Mouse (Mus musculus) heart, adult 2 months (tissue): Measurements from ENCODE around the gene Phf13. TPM values are rescaled to one million over a fixed set of nuclear protein-coding genes. Genes with fewer than 3 reads are reported as not detected.

ENCODE experiments used
- DNase-seq, 2 experiments: peaks; one replicate each; pipeline ENCODE4 v3.0.0; 2021
- H3K27ac ChIP-seq: fragments of 200-600 bp; 2 replicates; pipeline ENCODE4 v1.8.1; 2022
- H3K27me3 ChIP-seq: fragments of 200-500 bp; 2 replicates; pipeline ENCODE4 v1.6.1; 2012; ENCODE audit warnings: mild to moderate bottlenecking, low read length, inconsistent platforms, mixed read lengths; ENCODE audit not compliant: control insufficient read depth, insufficient read depth
- H3K36me3 ChIP-seq: fragments of 200-500 bp; 2 replicates; pipeline ENCODE4 v1.6.1; 2012; ENCODE audit warnings: low read length, inconsistent platforms; ENCODE audit not compliant: control insufficient read depth, insufficient read depth
- H3K4me1 ChIP-seq: fragments of 200-500 bp; 2 replicates; pipeline ENCODE4 v1.6.1; 2011; ENCODE audit warnings: low read length; ENCODE audit not compliant: control insufficient read depth, insufficient read depth
- H3K4me3 ChIP-seq: fragments of 200-600 bp; 2 replicates; pipeline ENCODE4 v1.8.1; 2022
- H3K79me2 ChIP-seq: fragments of 200-500 bp; replicated peaks from 2 replicates; pipeline ENCODE4 v1.6.1; 2012; ENCODE audit warnings: mild to moderate bottlenecking, inconsistent platforms, low read length, moderate library complexity, mixed read lengths; ENCODE audit not compliant: control insufficient read depth, insufficient read depth
- H3K9ac ChIP-seq: fragments of 200-500 bp; 2 replicates; pipeline ENCODE4 v1.6.1; 2012; ENCODE audit warnings: low read depth, mild to moderate bottlenecking, control low read depth, inconsistent platforms, low read length, mixed read lengths
- CTCF ChIP-seq: fragments of 200-600 bp; IDR thresholded peaks from 2 replicates; pipeline ENCODE4 v1.8.1; 2022; ENCODE audit warnings: antibody characterized with exemption, mild to moderate bottlenecking, moderate library complexity
- EP300 ChIP-seq: fragments of 200-500 bp; IDR thresholded peaks from 2 replicates; pipeline ENCODE4 v1.6.1; 2011; ENCODE audit warnings: low read depth, low read length, control low read depth; ENCODE audit not compliant: insufficient read depth
- POLR2A ChIP-seq: fragments of 200-500 bp; IDR thresholded peaks from 2 replicates; pipeline ENCODE4 v1.6.1; 2011; ENCODE audit warnings: mild to moderate bottlenecking, low read depth, low read length, control low read depth; ENCODE audit not compliant: insufficient read depth
- WGBS: fragments of 180-500 bp; shearing (Covaris S2); methylation state at CpG from one replicate; pipeline ENCODE4 v1.1.7; 2018; 5-methylcytosine and 5-hydroxymethylcytosine counted together
- intact Hi-C: fragments of 180-260 bp; cut with DNase I; formaldehyde crosslinking; loops from one replicate; pipeline ENCODE4 v1.15.1; 2025
- polyA plus RNA-seq: library from polyadenylated mRNA; depleted of rRNA; stranded (reverse); fragments of >200 nt; gene quantifications from 2 replicates; pipeline ENCODE4 v1.2.3, GENCODE M21; 2012
- total RNA-seq, 2 experiments: library from RNA; stranded (reverse); gene quantifications; 2 replicates each; pipeline ENCODE4 v1.2.3; 2021

Phf13 gene
- total and polyA plus RNA-seq, 3 experiments, result 3.0 to 4.8 (median 4.5) TPM

GRCm38 (mm10) chr4:151960513-151960854 is 35.6 kb downstream of the Phf13 start:
- Histone ChIP-seq H3K4me3 (no peak overlapping the region), H3K79me2 (no peaks in the 10 kb centered on the region), H3K4me1 (no peaks in the 10 kb centered on the region; the same call in 1 of the 2 replicates), H3K36me3 (no peaks in the 10 kb centered on the region), H3K27ac (no peak overlapping the region), H3K9ac (no peak overlapping the region), H3K27me3 (no peaks in the 10 kb centered on the region)
- intact Hi-C loops, result no loop called here
- no peak for DNase-seq
- no peak for TF ChIP-seq CTCF
- no peak for TF ChIP-seq POLR2A
- no peak for TF ChIP-seq EP300
- 36% methylated on average over 3 of the region's 3 CpGs for WGBS

GRCm38 (mm10) chr4:151959849-151960512 is 36.1 kb downstream of the Phf13 start:
- WGBS, result 85% methylated on average over 11 of the region's 11 CpGs
- intact Hi-C loops, result no loop called here
- H3K27ac ChIP-seq, result no peak overlapping the region
- no peak overlapping the region for H3K4me3 ChIP-seq
- DNase-seq, result no peak
- no peak overlapping the region for H3K9ac ChIP-seq
- H3K27me3 ChIP-seq, result no peaks in the 10 kb centered on the region
- no peaks in the 10 kb centered on the region; the same call in 1 of the 2 replicates for H3K4me1 ChIP-seq
- no peaks in the 10 kb centered on the region for H3K79me2 ChIP-seq
- TF ChIP-seq CTCF (no peak), POLR2A (no peak), EP300 (no peak)
- H3K36me3 ChIP-seq, result no peaks in the 10 kb centered on the region

GRCm38 (mm10) chr4:151957584-151958315 is 38.3 kb downstream of the Phf13 start:
- Histone ChIP-seq H3K36me3 (no peaks in the 10 kb centered on the region), H3K27ac (no peak overlapping the region), H3K79me2 (no peaks in the 10 kb centered on the region), H3K4me3 (no peak overlapping the region), H3K4me1 (no peaks in the 10 kb centered on the region; the same call in 1 of the 2 replicates), H3K9ac (no peak overlapping the region), H3K27me3 (no peaks in the 10 kb centered on the region)
- intact Hi-C loops, result no loop called here
- TF ChIP-seq POLR2A (no peak), EP300 (no peak), CTCF (no peak)
- DNase-seq, result no peak
- 47% methylated on average over 9 of the region's 9 CpGs for WGBS

GRCm38 (mm10) chr4:151955791-151956190 is 40.3 kb downstream of the Phf13 start:
- WGBS, result 89% methylated on average over 1 of the region's 1 CpGs
- no peak for DNase-seq
- Histone ChIP-seq H3K79me2 (no peaks in the 10 kb centered on the region), H3K9ac (no peak overlapping the region), H3K27me3 (no peaks in the 10 kb centered on the region), H3K36me3 (no peaks in the 10 kb centered on the region), H3K27ac (no peak overlapping the region), H3K4me3 (no peak overlapping the region), H3K4me1 (no peaks in the 10 kb centered on the region)
- TF ChIP-seq POLR2A (no peak), CTCF (no peak), EP300 (no peak)
- intact Hi-C loops, result no loop called here

- Histone ChIP-seq H3K9ac (no peak overlapping the region), H3K27ac (no peak overlapping the region), H3K36me3 (no peaks in the 10 kb centered on the region), H3K79me2 (no peaks in the 10 kb centered on the region), H3K27me3 (no peaks in the 10 kb centered on the region), H3K4me1 (peaks cover 1% of the 10 kb centered on the region; the same call in 1 of the 2 replicates), H3K4me3 (no peak overlapping the region)
- DNase-seq, result no peak
- TF ChIP-seq CTCF, result no peak
- TF ChIP-seq EP300, result no peak
- no peak for TF ChIP-seq POLR2A
- WGBS, result 84% methylated on average over 6 of the region's 6 CpGs
- intact Hi-C loops, result no loop called here
Measured at GRCm38 (mm10) chr4:151953209-151953608, 42.8 kb downstream of the Phf13 start.
